ENCODE assay signal across 14 mouse cellular contexts in the genomic region with DNA sequence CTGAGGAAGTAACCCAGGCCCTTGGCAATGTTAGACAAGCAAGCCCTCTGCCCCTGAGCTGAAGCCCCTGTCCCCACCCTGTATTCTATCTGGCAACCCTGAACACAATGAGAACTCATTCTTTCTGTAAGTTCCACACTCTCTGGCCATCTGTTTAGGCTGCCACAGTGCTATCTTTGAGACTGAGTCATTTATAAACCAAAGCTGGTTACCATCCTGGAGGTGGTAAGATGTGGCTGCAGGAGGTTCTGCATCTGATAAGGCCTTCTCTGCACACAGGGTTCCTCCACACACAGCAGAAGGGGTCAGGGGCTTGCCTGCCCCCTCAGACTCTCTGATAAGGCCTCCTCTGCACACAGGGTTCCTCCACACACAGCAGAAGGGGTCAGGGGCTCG. TPM values are rescaled to one million over a fixed set of nuclear protein-coding genes. Genes with fewer than 3 reads are reported as not detected.
DNase-seq lines count a peak whose midpoint lies in the region; ATAC-seq and TF ChIP-seq lines count a peak whose summit lies in the region.
"Had no signal": no experiment of that assay in that cellular context is flagged by ENCODE, and none has a peak within 500 bp of the region (broad histone marks: within the 10 kb centered on the region; RNA-seq: fewer than 3 reads in every experiment).

No protein-coding gene starts in this region.

- no peaks in the 10 kb centered on the region for H3K36me3 ChIP-seq in hindbrain, embryonic 10.5 days
- no peaks in the 10 kb centered on the region for H3K36me3 ChIP-seq in hindbrain, postnatal 0 days (ENCODE audit: insufficient read depth, low read length)
- no peaks in the 10 kb centered on the region for H3K36me3 ChIP-seq in lung, embryonic 15.5 days
- H3K36me3 ChIP-seq in forebrain, embryonic 15.5 days, result no peaks in the 10 kb centered on the region
- H3K36me3 ChIP-seq: embryonic facial prominence, embryonic 12.5 days; liver, embryonic 15.5 days; midbrain, embryonic 12.5 days had no signal

- H3K27ac ChIP-seq in hindbrain, embryonic 10.5 days, result peak overlapping the region; percentile 71
- H3K27ac ChIP-seq in hindbrain, postnatal 0 days, result no peak overlapping the region
- H3K27ac ChIP-seq in lung, embryonic 15.5 days, result 0 out of 2 replicates have a peak overlapping the region, but pooled peaks have one; percentile 15
- H3K27ac ChIP-seq in forebrain, embryonic 15.5 days (replicated peaks), result no peak overlapping the region
- H3K27ac ChIP-seq: embryonic facial prominence, embryonic 12.5 days; hindbrain, embryonic 14.5 days; liver, embryonic 15.5 days; midbrain, embryonic 12.5 days had no signal

- no peaks in the 10 kb centered on the region for H3K27me3 ChIP-seq in hindbrain, embryonic 10.5 days (ENCODE audit: insufficient read depth, poor library complexity, severe bottlenecking)
- H3K27me3 ChIP-seq in hindbrain, postnatal 0 days (ENCODE audit: insufficient read depth, low read length), result no peaks in the 10 kb centered on the region
- H3K27me3 ChIP-seq in lung, embryonic 15.5 days, result no peaks in the 10 kb centered on the region
- H3K27me3 ChIP-seq in forebrain, embryonic 15.5 days, result no peaks in the 10 kb centered on the region
- H3K27me3 ChIP-seq: embryonic facial prominence, embryonic 12.5 days; liver, embryonic 15.5 days; midbrain, embryonic 12.5 days had no signal

- H3K9me3 ChIP-seq in hindbrain, embryonic 10.5 days, result no peaks in the 10 kb centered on the region
- H3K9me3 ChIP-seq in hindbrain, postnatal 0 days (ENCODE audit: low read length), result no peaks in the 10 kb centered on the region
- H3K9me3 ChIP-seq in lung, embryonic 15.5 days, result no peaks in the 10 kb centered on the region
- no peaks in the 10 kb centered on the region for H3K9me3 ChIP-seq in forebrain, embryonic 15.5 days
- H3K9me3 ChIP-seq: embryonic facial prominence, embryonic 12.5 days; liver, embryonic 15.5 days; midbrain, embryonic 12.5 days had no signal

- peaks cover 47% of the 10 kb centered on the region for H3K4me1 ChIP-seq in hindbrain, embryonic 10.5 days (replicated peaks)
- H3K4me1 ChIP-seq in hindbrain, postnatal 0 days (ENCODE audit: insufficient read depth, low read length), result no peaks in the 10 kb centered on the region
- peaks cover 43% of the 10 kb centered on the region for H3K4me1 ChIP-seq in lung, embryonic 15.5 days
- no peaks in the 10 kb centered on the region for H3K4me1 ChIP-seq in forebrain, embryonic 15.5 days

- 51% methylated on average over 1 of the region's 1 CpGs for WGBS in hindbrain, embryonic 10.5 days
- WGBS in hindbrain, postnatal 0 days, result 79% methylated on average over 1 of the region's 1 CpGs
- 46% methylated on average over 1 of the region's 1 CpGs for WGBS in lung, embryonic 15.5 days
- 43% methylated on average over 1 of the region's 1 CpGs for WGBS in forebrain, embryonic 15.5 days

- DNase-seq in hindbrain, embryonic 10.5 days (ENCODE audit: low spot score), result no peak
- DNase-seq in hindbrain, postnatal 0 days (ENCODE audit: low spot score), result no peak
- no peak for DNase-seq in lung, postnatal 4 days
- peak; percentile 32 for DNase-seq in MN1 (ENCODE audit: low spot score)
- peak; percentile 12 to 20 for DNase-seq in right cerebral cortex, postnatal 36 days (ENCODE audit: low spot score in 2 of 2)
- no peak for DNase-seq in adrenal gland, adult 2 months
- DNase-seq: thymus, postnatal 4 days had no signal

- TF ChIP-seq CTCF in hindbrain, postnatal 0 days (IDR thresholded peaks at IDR 0.05; ENCODE audit: low read depth), result no peak

- H3K4me3 ChIP-seq in hindbrain, embryonic 10.5 days, result no peak overlapping the region
- no peak overlapping the region for H3K4me3 ChIP-seq in hindbrain, postnatal 0 days (ENCODE audit: low read length)
- no peak overlapping the region for H3K4me3 ChIP-seq in lung, embryonic 15.5 days
- no peak overlapping the region for H3K4me3 ChIP-seq in forebrain, embryonic 15.5 days
- H3K4me3 ChIP-seq: embryonic facial prominence, embryonic 12.5 days; liver, embryonic 15.5 days; midbrain, embryonic 12.5 days had no signal

- no peak overlapping the region for H3K4me2 ChIP-seq in hindbrain, postnatal 0 days (ENCODE audit: low read depth, low read length)
- no peak overlapping the region for H3K4me2 ChIP-seq in lung, embryonic 15.5 days
- no peak overlapping the region for H3K4me2 ChIP-seq in forebrain, embryonic 15.5 days (replicated peaks)
- H3K4me2 ChIP-seq: embryonic facial prominence, embryonic 12.5 days; heart, embryonic 11.5 days; hindbrain, embryonic 14.5 days; liver, embryonic 15.5 days; midbrain, embryonic 12.5 days had no signal

- no peak for ATAC-seq in hindbrain, postnatal 0 days
- ATAC-seq in lung, embryonic 15.5 days (ENCODE audit: borderline replicate concordance, extremely low read depth, low FRiP score, low TSS enrichment), result no peak
- ATAC-seq in forebrain, embryonic 15.5 days (replicated peaks), result no peak

- no peak overlapping the region for H3K9ac ChIP-seq in hindbrain, postnatal 0 days (replicated peaks; ENCODE audit: low read length)
- H3K9ac ChIP-seq in lung, embryonic 15.5 days, result no peak overlapping the region
- H3K9ac ChIP-seq in forebrain, embryonic 15.5 days (replicated peaks), result no peak overlapping the region
- H3K9ac ChIP-seq: embryonic facial prominence, embryonic 12.5 days; hindbrain, embryonic 14.5 days; liver, embryonic 15.5 days; midbrain, embryonic 12.5 days had no signal

RNA-seq across cellular contexts. Expression of a gene that starts 41.7 kb away (rescaled TPM):
- 286 and 294 TPM in 2 replicates for polyA plus RNA-seq in hindbrain, embryonic 10.5 days (2016; fragmentation: Nextera tagmentation; extraction: Ambion mirVana)
- total RNA-seq in hindbrain, postnatal 0 days (2014; rRNA removed), result 46.4 and 52.5 TPM in 2 replicates
- polyA plus RNA-seq in hindbrain, postnatal 0 days (2015; fragmentation: Nextera tagmentation; extraction: Ambion mirVana), result 212 and 215 TPM in 2 replicates
- 207 and 211 TPM in 2 replicates for polyA plus RNA-seq in lung, embryonic 15.5 days (2015; fragmentation: Nextera tagmentation; extraction: Ambion mirVana)
- 230 and 238 TPM in 2 replicates for polyA plus RNA-seq in forebrain, embryonic 15.5 days (2015; fragmentation: Nextera tagmentation; extraction: Ambion mirVana)
- 100 to 1,000 TPM; 538 to 652 TPM for total RNA-seq in adrenal gland, adult 2 months (2021)
- polyA plus RNA-seq in adrenal gland, adult 2 months (2012; rRNA removed), result 1,033 and 1,131 TPM in 2 replicates

RNA-seq across cellular contexts. Expression of a gene that starts 45.1 kb away (rescaled TPM):
- 32.7 and 38.4 TPM in 2 replicates for polyA plus RNA-seq in hindbrain, embryonic 10.5 days (2016; fragmentation: Nextera tagmentation; extraction: Ambion mirVana)
- 29.4 and 33.6 TPM in 2 replicates for total RNA-seq in hindbrain, postnatal 0 days (2014; rRNA removed)
- polyA plus RNA-seq in hindbrain, postnatal 0 days (2015; fragmentation: Nextera tagmentation; extraction: Ambion mirVana), result 8.4 and 9.1 TPM in 2 replicates
- polyA plus RNA-seq in lung, embryonic 15.5 days (2015; fragmentation: Nextera tagmentation; extraction: Ambion mirVana), result 62.5 and 67.7 TPM in 2 replicates
- 12.3 and 12.4 TPM in 2 replicates for polyA plus RNA-seq in forebrain, embryonic 15.5 days (2015; fragmentation: Nextera tagmentation; extraction: Ambion mirVana)
- total RNA-seq in adrenal gland, adult 2 months (2021), result 100 to 1,000 TPM; 280 to 306 TPM
- 45.4 and 51.9 TPM in 2 replicates for polyA plus RNA-seq in adrenal gland, adult 2 months (2012; rRNA removed)

Comparison
In these comparisons a context has a peak if more than half of its experiments do, and no peak if none do; other contexts are left out.
1. H3K27ac ChIP-seq: peak in hindbrain, embryonic 10.5 days (single experiment) and lung, embryonic 15.5 days (single experiment); none in hindbrain, postnatal 0 days (single experiment) and forebrain, embryonic 15.5 days (single experiment).
2. DNase-seq: peak in MN1 (single experiment) and right cerebral cortex, postnatal 36 days (2 of 2); none in hindbrain, embryonic 10.5 days (single experiment), hindbrain, postnatal 0 days (single experiment), lung, postnatal 4 days (0 of 2) and adrenal gland, adult 2 months (single experiment).